Mouse (Mus musculus) limb, embryonic 12.5 days (tissue): ENCODE results near the gene Car15. TPM values are rescaled to one million over a fixed set of nuclear protein-coding genes. Genes with fewer than 3 reads are reported as not detected.

Experiments
- ATAC-seq: fragments of 200-750 bp; cut with Nextera tagmentation; 2 replicates; pipeline ENCODE4 v1.8.0; 2017; ENCODE audit warnings: low read depth, moderate TSS enrichment; ENCODE audit not compliant: insufficient number of reproducible peaks, insufficient read depth, low FRiP score, low TSS enrichment
- H3K27ac ChIP-seq: fragments of 300-500 bp; sonication (generic); 2 replicates; pipeline ENCODE4 v1.5.1; 2016; ENCODE audit warnings: mild to moderate bottlenecking, moderate library complexity
- H3K27me3 ChIP-seq: fragments of 300-500 bp; sonication (generic); 2 replicates; pipeline ENCODE4 v1.6.1; 2016; ENCODE audit warnings: mild to moderate bottlenecking, moderate library complexity
- H3K36me3 ChIP-seq: fragments of 300-500 bp; sonication (generic); 2 replicates; pipeline ENCODE4 v1.6.1; 2016; ENCODE audit warnings: mild to moderate bottlenecking, moderate library complexity
- H3K4me1 ChIP-seq: fragments of 300-500 bp; sonication (generic); replicated peaks from 2 replicates; pipeline ENCODE4 v1.6.1; 2016
- H3K4me2 ChIP-seq: fragments of 300-500 bp; sonication (generic); 2 replicates; pipeline ENCODE4 v1.6.1; 2016; ENCODE audit warnings: mild to moderate bottlenecking, moderate library complexity
- H3K4me3 ChIP-seq: fragments of 300-500 bp; sonication (generic); replicated peaks from 2 replicates; pipeline ENCODE4 v1.5.1; 2016; ENCODE audit warnings: mild to moderate bottlenecking
- H3K9ac ChIP-seq: fragments of 300-500 bp; sonication (generic); replicated peaks from 2 replicates; pipeline ENCODE4 v1.6.1; 2016; ENCODE audit warnings: mild to moderate bottlenecking, moderate library complexity
- H3K9me3 ChIP-seq: fragments of 300-500 bp; sonication (generic); 2 replicates; pipeline ENCODE4 v1.6.1; 2016; ENCODE audit warnings: mild to moderate bottlenecking, moderate library complexity
- WGBS: fragments of 180-500 bp; shearing (Covaris S2); methylation state at CpG from one replicate; pipeline ENCODE4 v1.1.7; 2016; 5-methylcytosine and 5-hydroxymethylcytosine counted together
- polyA plus RNA-seq: library from polyadenylated mRNA; unstranded; fragments of >200 nt; fragmentation: Nextera tagmentation; extraction: Ambion mirVana; gene quantifications from 2 replicates; pipeline ENCODE4 v1.2.1, GENCODE M21; 2016

The Car15 gene
- polyA plus RNA-seq, 1 experiment from 2014 or later, result 2.9 TPM

GRCm38 (mm10) chr16:17802456-17802838, 35.7 kb downstream of the Car15 start:
- WGBS, result 7% methylated on average over 18 of the region's 18 CpGs
- H3K4me3 ChIP-seq, result peak overlapping the region; percentile 32
- H3K36me3 ChIP-seq, result peaks cover 49% of the 10 kb centered on the region
- H3K4me1 ChIP-seq, result peaks cover 91% of the 10 kb centered on the region
- H3K27ac ChIP-seq, result no peak overlapping the region
- no peak for ATAC-seq
- peak overlapping the region; percentile 52; the same call in 1 of the 2 replicates for H3K9ac ChIP-seq
- H3K9me3 ChIP-seq, result no peaks in the 10 kb centered on the region
- H3K27me3 ChIP-seq, result peaks cover 78% of the 10 kb centered on the region
- peak overlapping the region; percentile 60 for H3K4me2 ChIP-seq

GRCm38 (mm10) chr16:17801777-17802455, 36.2 kb downstream of the Car15 start:
- peaks cover 44% of the 10 kb centered on the region for H3K36me3 ChIP-seq
- H3K27ac ChIP-seq, result no peak overlapping the region
- H3K4me1 ChIP-seq, result peaks cover 86% of the 10 kb centered on the region
- peaks cover 76% of the 10 kb centered on the region for H3K27me3 ChIP-seq
- ATAC-seq, result no peak
- H3K9ac ChIP-seq, result no peak overlapping the region; the same call in 1 of the 2 replicates
- H3K4me2 ChIP-seq, result peak overlapping the region; percentile 60
- no peaks in the 10 kb centered on the region for H3K9me3 ChIP-seq
- WGBS, result 6% methylated on average over 7 of the region's 7 CpGs
- peak overlapping the region; percentile 32 for H3K4me3 ChIP-seq

- peak overlapping the region; percentile 90 for H3K4me3 ChIP-seq
- H3K27ac ChIP-seq, result no peak overlapping the region
- H3K27me3 ChIP-seq, result peaks cover 53% of the 10 kb centered on the region
- peaks cover 21% of the 10 kb centered on the region for H3K36me3 ChIP-seq
- H3K9ac ChIP-seq, result no peak overlapping the region; the same call in 1 of the 2 replicates
- no peak for ATAC-seq
- H3K4me1 ChIP-seq, result peaks cover 80% of the 10 kb centered on the region
- no peaks in the 10 kb centered on the region for H3K9me3 ChIP-seq
- peak overlapping the region; percentile 88 for H3K4me2 ChIP-seq
These were observed 38.6 kb downstream of the Car15 start for GRCm38 (mm10) chr16:17799584-17799983.

- H3K27me3 ChIP-seq, result peaks cover 45% of the 10 kb centered on the region
- WGBS, result 1% methylated on average over 38 of the region's 45 CpGs
- peak overlapping the region; percentile 90 for H3K4me3 ChIP-seq
- no peaks in the 10 kb centered on the region for H3K9me3 ChIP-seq
- H3K4me2 ChIP-seq, result peak overlapping the region; percentile 88
- peaks cover 70% of the 10 kb centered on the region for H3K4me1 ChIP-seq
- H3K9ac ChIP-seq, result peak overlapping the region; percentile 97
- peak overlapping the region; percentile 96 for H3K27ac ChIP-seq
- H3K36me3 ChIP-seq, result peaks cover 22% of the 10 kb centered on the region
- ATAC-seq, result peak; percentile 29; the same call in 1 of the 2 replicates
These were observed 39.6 kb downstream of the Car15 start for GRCm38 (mm10) chr16:17798321-17799180.

GRCm38 (mm10) chr16:17797812-17798311, 40.3 kb downstream of the Car15 start:
- peak overlapping the region; percentile 88 for H3K4me2 ChIP-seq
- H3K36me3 ChIP-seq, result peaks cover 22% of the 10 kb centered on the region
- peak; percentile 4; the same call in 1 of the 2 replicates for ATAC-seq
- peak overlapping the region; percentile 97 for H3K9ac ChIP-seq
- H3K9me3 ChIP-seq, result no peaks in the 10 kb centered on the region
- peak overlapping the region; percentile 96 for H3K27ac ChIP-seq
- peak overlapping the region; percentile 90 for H3K4me3 ChIP-seq
- WGBS, result 2% methylated on average over 29 of the region's 29 CpGs
- H3K4me1 ChIP-seq, result peaks cover 63% of the 10 kb centered on the region
- peaks cover 38% of the 10 kb centered on the region for H3K27me3 ChIP-seq

GRCm38 (mm10) chr16:17796971-17797811, 41.0 kb downstream of the Car15 start, which contains the start of gene Scarf2:
Gene Scarf2, plus strand, starts transcription at chr16:17797282.
- peaks cover 32% of the 10 kb centered on the region for H3K27me3 ChIP-seq

GRCm38 (mm10) chr16:17796519-17796918, 41.6 kb downstream of the Car15 start:
- no peak for ATAC-seq
- peak overlapping the region; percentile 90 for H3K4me3 ChIP-seq
- H3K4me1 ChIP-seq, result peaks cover 49% of the 10 kb centered on the region
- H3K9me3 ChIP-seq, result no peaks in the 10 kb centered on the region
- peaks cover 34% of the 10 kb centered on the region for H3K36me3 ChIP-seq
- peaks cover 25% of the 10 kb centered on the region for H3K27me3 ChIP-seq
- peak overlapping the region; percentile 97 for H3K9ac ChIP-seq
- peak overlapping the region; percentile 88 for H3K4me2 ChIP-seq
- H3K27ac ChIP-seq, result peak overlapping the region; percentile 96

More at GRCm38 (mm10) chr16:17796971-17797811, 41.0 kb downstream of the Car15 start, which contains the start of gene Scarf2:
- Histone ChIP-seq H3K9ac (peak within 1 kb of the TSS; percentile 97), H3K36me3 (peaks cover 27% of the 10 kb centered on the region), H3K9me3 (no peaks in the 10 kb centered on the region), H3K4me3 (peak within 1 kb of the TSS; percentile 90), H3K4me2 (peak within 1 kb of the TSS; percentile 88), H3K27ac (peak within 1 kb of the TSS; percentile 96), H3K4me1 (peaks cover 56% of the 10 kb centered on the region)
- peak; percentile 57 for ATAC-seq
- under 1% methylated on average over 76 of the region's 81 CpGs for WGBS

GRCm38 (mm10) chr16:17795643-17796042, 42.5 kb downstream of the Car15 start:
- no peak overlapping the region for H3K4me3 ChIP-seq
- H3K36me3 ChIP-seq, result peaks cover 41% of the 10 kb centered on the region
- 60% methylated on average over 5 of the region's 5 CpGs for WGBS
- no peak overlapping the region for H3K4me2 ChIP-seq
- peak overlapping the region; percentile 35; the same call in 1 of the 2 replicates for H3K27ac ChIP-seq
- peaks cover 16% of the 10 kb centered on the region for H3K27me3 ChIP-seq
- peaks cover 41% of the 10 kb centered on the region for H3K4me1 ChIP-seq
- ATAC-seq, result no peak
- no peak overlapping the region for H3K9ac ChIP-seq
- H3K9me3 ChIP-seq, result no peaks in the 10 kb centered on the region

- peaks cover 52% of the 10 kb centered on the region for H3K36me3 ChIP-seq
These were observed 44.1 kb downstream of the Car15 start for GRCm38 (mm10) chr16:17794047-17794446.

GRCm38 (mm10) chr16:17792728-17793127, 45.4 kb downstream of the Car15 start:
- no peaks in the 10 kb centered on the region for H3K9me3 ChIP-seq
- H3K4me3 ChIP-seq, result no peak overlapping the region
- no peak for ATAC-seq
- 0 out of 2 replicates have a peak, but pooled peaks cover 3% of the 10 kb centered on the region for H3K27me3 ChIP-seq
- WGBS, result 61% methylated on average over 3 of the region's 3 CpGs
- H3K9ac ChIP-seq, result no peak overlapping the region
- H3K27ac ChIP-seq, result no peak overlapping the region
- peaks cover 18% of the 10 kb centered on the region for H3K4me1 ChIP-seq
- no peak overlapping the region for H3K4me2 ChIP-seq
- peaks cover 65% of the 10 kb centered on the region for H3K36me3 ChIP-seq

More at GRCm38 (mm10) chr16:17794047-17794446, 44.1 kb downstream of the Car15 start:
- no peak for ATAC-seq
- H3K4me1 ChIP-seq, result peaks cover 25% of the 10 kb centered on the region
- no peak overlapping the region for H3K9ac ChIP-seq
- H3K4me2 ChIP-seq, result no peak overlapping the region
- WGBS, result 89% methylated on average over 4 of the region's 4 CpGs
- no peaks in the 10 kb centered on the region for H3K9me3 ChIP-seq
- no peak overlapping the region for H3K27ac ChIP-seq
- H3K4me3 ChIP-seq, result no peak overlapping the region
- peaks cover 6% of the 10 kb centered on the region; the same call in 1 of the 2 replicates for H3K27me3 ChIP-seq
